Mouse (Mus musculus) inflammation-experienced regulatory T-cells, adult 6 months (primary cell): ENCODE measurements around the gene Clca4a. TPM values are rescaled to one million over a fixed set of nuclear protein-coding genes. Genes with fewer than 3 reads are reported as not detected.
"Not testable (repeated sequence)": the region's sequence is repeated elsewhere in the genome, so short reads cannot be mapped to it uniquely, and the experiment has no call there.

Experiments
- ATAC-seq: one replicate; pipeline ENCODE4 v1.8.0; 2017
- polyA plus RNA-seq, 3 experiments: library from polyadenylated mRNA; unstranded; fragments of 100-300 nt; shearing (Covaris generic); gene quantifications; one replicate each; pipeline ENCODE4 v1.2.1; 2017

Clca4a gene
- not detected for polyA plus RNA-seq

GRCm38 (mm10) chr3:144974945-144975344 lies at the start of gene Clca4a:
Clca4a (minus strand) TSS chr3:144975045.
- ATAC-seq, result no peak

GRCm38 (mm10) chr3:145017807-145018206 lies 43.0 kb upstream of the Clca4a start:
- ATAC-seq, result no peak

GRCm38 (mm10) chr3:145004422-145004821 lies 29.6 kb upstream of the Clca4a start:
- ATAC-seq, result no peak

- ATAC-seq, result no peak
These were observed 26.1 kb upstream of the Clca4a start for GRCm38 (mm10) chr3:145000912-145001311.

- ATAC-seq, result no peak
These were observed 18.2 kb upstream of the Clca4a start for GRCm38 (mm10) chr3:144993055-144993454.

GRCm38 (mm10) chr3:144992618-144993017 lies 17.8 kb upstream of the Clca4a start:
- no peak for ATAC-seq

- no peak for ATAC-seq
These were observed 11.0 kb upstream of the Clca4a start for GRCm38 (mm10) chr3:144985890-144986289.

- ATAC-seq, result no peak
These were observed 5.7 kb upstream of the Clca4a start for GRCm38 (mm10) chr3:144980551-144980950.

GRCm38 (mm10) chr3:144977631-144978030 lies 2.8 kb upstream of the Clca4a start:
- ATAC-seq, result no peak

- no peak for ATAC-seq
These were observed 1.2 kb upstream of the Clca4a start for GRCm38 (mm10) chr3:144976091-144976490.

- no peak for ATAC-seq
These were observed 3.1 kb downstream of the Clca4a start for GRCm38 (mm10) chr3:144971553-144972270.

GRCm38 (mm10) chr3:144969755-144970154 lies 5.1 kb downstream of the Clca4a start:
- no peak for ATAC-seq

- ATAC-seq, result no peak
These were observed 8.8 kb downstream of the Clca4a start for GRCm38 (mm10) chr3:144966074-144966473.

- no peak for ATAC-seq
These were observed 24.0 kb downstream of the Clca4a start for GRCm38 (mm10) chr3:144950829-144951228.

GRCm38 (mm10) chr3:144947376-144947775 lies 27.5 kb downstream of the Clca4a start:
- not testable (repeated sequence) for ATAC-seq

- ATAC-seq, result not testable (repeated sequence)
These were observed 41.2 kb downstream of the Clca4a start for GRCm38 (mm10) chr3:144933625-144934024.

GRCm38 (mm10) chr3:144933011-144933491 lies 41.8 kb downstream of the Clca4a start:
- ATAC-seq, result no peak

- ATAC-seq, result no peak
These were observed 42.5 kb downstream of the Clca4a start, which contains the start of gene Clca4b for GRCm38 (mm10) chr3:144932335-144932734. Clca4b (minus strand) TSS chr3:144932529.

GRCm38 (mm10) chr3:144914014-144914413 lies 60.8 kb downstream of the Clca4a start:
- no peak for ATAC-seq

Other genes starting within 250 kb of the Clca4a start
- not detected for gene Clca3a1, start 214.1 kb downstream of the Clca4a start, polyA plus RNA-seq
- not detected for gene Clca3a2, start 155.6 kb downstream of the Clca4a start, polyA plus RNA-seq
- not detected for gene Clca3b, start 125.7 kb downstream of the Clca4a start, polyA plus RNA-seq
- gene Clca4b, start 42.5 kb downstream of the Clca4a start, polyA plus RNA-seq, result not detected
- not detected for gene Clca1, start 57.7 kb upstream of the Clca4a start, polyA plus RNA-seq
- gene Clca2, start 124.4 kb upstream of the Clca4a start, polyA plus RNA-seq, result not detected
- gene Odf2l, start 143.5 kb upstream of the Clca4a start, polyA plus RNA-seq, result 1 to 10 TPM; 5.6 to 8.6 (median 7.9) TPM